Mouse (Mus musculus) gonadal fat pad, adult 2 months (tissue): ENCODE data around the gene Drap1. TPM values are rescaled to one million over a fixed set of nuclear protein-coding genes. Genes with fewer than 3 reads are reported as not detected.

ENCODE experiments used
- DNase-seq: peaks from one replicate; pipeline ENCODE4 v3.0.0-alpha.2; 2012; ENCODE audit warnings: low read depth
- polyA plus RNA-seq: library from polyadenylated mRNA; depleted of rRNA; stranded (reverse); fragments of >200 nt; gene quantifications from 2 replicates; pipeline ENCODE4 v1.2.3, GENCODE M21; 2012; rRNA removed

Gene Drap1
- polyA plus RNA-seq: 136 and 167 TPM in 2 replicates

DNA sequence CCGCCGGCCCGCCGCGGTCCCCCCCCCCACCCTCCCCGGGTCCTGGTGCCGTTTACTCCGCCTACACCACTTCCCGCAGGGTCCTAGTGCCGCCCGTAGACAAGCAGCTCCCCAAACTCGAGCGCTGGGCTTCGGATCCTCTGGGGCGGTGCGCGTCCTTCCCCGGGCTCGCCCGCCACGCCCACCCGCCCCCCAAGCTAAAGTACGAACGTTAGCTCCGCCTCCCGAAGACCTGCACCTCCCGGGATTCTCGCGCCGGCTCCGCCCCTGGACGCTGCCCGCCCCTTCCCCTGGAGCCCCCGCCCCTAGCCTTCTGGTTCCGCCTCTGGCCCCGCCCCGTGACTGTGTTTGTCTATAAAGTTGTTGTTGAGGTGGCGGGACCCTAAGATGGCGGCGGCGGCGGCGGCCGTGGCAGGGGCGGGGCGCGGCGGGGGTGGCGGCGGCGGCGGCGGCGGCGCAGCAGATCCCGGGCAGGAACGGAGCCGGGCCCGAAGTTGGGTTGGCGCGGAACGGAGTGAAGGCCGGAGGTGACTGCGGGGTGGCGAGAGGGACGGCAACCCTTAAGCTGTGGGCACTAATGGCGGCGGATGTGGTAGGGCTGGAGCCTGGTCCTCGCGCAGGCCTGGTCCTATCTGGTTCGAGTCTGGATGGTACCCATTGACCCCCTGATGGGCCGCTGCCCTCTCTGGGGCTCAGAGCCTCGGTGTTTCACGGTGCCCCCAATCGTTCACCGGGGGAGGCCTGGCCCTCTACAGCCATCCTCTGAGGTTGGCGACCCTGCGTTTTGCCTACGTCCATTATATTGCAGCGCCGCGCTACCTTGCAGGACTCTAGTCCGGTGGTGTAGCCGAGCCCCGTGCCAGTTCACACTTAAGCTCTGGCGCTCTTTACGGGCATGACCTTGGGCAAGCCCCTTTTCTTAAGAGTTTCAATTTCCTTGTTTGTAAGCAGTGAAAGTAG is at the start of gene Drap1, which contains the start of gene AI837181:
Drap1 (minus strand) TSS at position 198 of the 960 bp plus-strand sequence.
AI837181 (plus strand) TSS at position 363 of the 960 bp plus-strand sequence.
- no peak for DNase-seq

DNA sequence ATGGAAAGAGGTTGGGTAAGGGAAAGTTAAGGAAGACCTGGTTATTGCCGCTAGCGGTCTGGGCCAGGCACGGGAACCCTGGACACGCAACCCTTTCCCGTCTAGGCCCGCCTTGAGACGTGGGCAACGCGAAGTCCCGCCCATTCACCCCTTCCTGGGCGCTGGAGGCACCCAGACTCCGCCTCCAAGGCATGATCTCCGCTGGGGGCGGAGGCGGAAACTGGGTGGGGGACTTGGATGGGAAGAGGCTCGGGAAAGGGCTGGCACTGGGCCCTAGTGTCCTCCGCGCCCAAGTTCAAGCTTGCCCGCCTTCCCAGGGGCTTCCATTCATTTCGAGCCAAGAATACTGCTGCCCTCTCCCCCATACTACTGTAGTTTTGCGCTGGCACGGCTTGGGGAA is 48.9 kb upstream of the Drap1 start, which contains the start of gene Efemp2:
Efemp2 (plus strand) TSS at position 235 of the 400 bp plus-strand sequence.
- DNase-seq: no peak

DNA sequence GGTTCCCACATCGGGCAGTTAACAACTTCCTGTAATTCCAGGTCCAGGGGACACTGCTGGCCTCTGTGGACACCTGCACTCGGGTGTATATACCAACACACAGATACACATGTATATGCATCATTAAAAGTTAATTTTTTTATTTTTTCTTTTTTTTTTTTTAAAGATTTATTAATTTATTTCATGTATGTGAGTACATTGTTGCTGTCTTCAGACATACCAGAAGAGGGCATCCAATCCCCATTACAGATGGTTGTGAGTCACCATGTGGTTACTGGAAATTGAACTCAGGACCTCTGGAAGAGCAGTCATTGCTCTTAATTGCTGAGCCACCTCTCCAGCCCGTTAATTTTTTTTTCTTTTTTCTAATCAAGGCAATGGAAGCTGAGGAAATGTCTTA is 48.1 kb upstream of the Drap1 start:
- DNase-seq: no peak

DNA sequence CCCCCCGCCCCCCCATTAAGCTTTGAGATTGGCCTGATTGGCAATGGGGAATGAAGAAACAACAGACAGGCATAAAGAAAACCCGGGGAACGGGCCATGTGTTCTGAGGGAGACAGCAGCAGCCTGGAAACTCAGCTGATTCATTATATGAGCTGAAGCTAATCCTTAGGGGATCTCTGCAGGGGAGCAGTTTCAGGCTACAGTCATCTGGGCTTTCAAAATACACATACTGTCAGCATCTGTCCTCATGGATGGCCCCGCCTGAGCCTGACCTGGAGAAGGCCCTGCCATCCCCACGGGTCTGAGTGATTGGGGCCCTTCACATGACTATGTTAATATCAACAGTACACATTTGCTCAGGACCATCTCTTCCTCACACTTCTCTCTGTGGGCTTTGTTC is 47.1 kb upstream of the Drap1 start:
- no peak for DNase-seq

DNA sequence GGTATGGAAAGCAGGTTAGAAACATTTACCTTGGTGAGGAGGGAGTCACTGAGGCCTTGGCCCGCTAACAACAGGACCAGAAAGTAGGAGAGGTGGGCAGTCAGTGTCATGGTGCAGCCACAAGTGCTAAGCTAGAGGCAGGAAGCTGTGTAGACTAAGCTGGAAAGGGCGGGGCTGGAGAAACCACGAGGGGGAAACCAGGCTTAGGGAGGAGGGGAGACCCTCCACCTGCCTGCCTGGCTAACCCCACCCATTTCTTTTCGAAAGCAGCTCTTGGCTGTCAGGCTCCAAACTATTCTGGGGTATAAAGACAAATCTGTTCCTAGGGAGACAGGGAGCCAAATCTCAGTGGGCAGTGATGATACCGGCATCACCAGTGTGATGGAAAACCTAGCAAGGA is 43.6 kb upstream of the Drap1 start, which contains the start of gene Ctsw:
Ctsw (minus strand) TSS at position 134 of the 400 bp plus-strand sequence.
- DNase-seq: no peak

DNA sequence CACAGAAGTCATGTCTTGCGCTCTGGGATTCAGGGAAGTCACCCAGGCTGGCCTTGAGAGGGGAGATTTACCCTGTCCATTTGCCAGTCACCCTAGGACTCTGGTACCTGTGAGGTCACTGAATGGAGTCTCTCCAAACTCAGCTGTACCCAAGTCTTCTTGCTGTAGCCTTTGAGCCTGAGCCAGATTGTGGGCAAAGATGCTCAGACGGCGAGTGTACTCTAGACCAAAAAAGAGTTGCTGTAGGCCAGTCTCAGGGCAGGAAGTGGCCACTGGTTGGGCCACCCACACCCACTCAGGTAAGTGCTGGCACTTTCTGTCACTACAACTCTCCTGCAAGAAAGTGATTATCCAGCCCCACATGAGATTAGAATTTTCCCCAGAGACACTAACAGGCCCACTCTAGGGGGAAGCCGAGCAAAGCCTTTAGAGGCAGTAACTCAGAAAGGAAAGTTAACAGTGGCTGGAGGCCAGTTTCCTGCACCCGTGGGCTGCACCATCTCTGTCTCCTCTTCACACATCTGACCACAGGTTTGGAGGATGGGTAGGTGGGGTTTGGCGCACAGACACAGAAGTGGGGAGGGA is 42.2 kb upstream of the Drap1 start:
- DNase-seq: no peak

DNA sequence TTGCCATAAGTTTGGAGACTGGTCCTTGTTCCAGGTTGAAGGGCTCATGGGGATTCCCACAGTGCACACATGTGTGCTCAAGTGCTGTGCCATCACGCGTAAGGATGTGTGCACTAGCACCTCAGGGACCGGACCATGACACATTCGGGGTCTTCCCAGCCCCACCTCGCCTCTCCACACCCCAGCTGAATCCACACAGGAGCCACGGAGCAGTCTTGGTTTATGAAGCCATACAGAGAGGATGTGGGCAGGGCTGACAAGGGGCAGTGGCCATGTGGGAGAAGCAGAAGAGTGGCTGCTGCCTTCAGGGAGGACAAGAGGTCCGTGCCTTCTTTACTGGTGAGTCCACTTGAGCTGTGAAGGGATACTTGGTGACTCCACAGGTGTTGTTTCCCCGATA is 40.3 kb upstream of the Drap1 start:
- DNase-seq: no peak

DNA sequence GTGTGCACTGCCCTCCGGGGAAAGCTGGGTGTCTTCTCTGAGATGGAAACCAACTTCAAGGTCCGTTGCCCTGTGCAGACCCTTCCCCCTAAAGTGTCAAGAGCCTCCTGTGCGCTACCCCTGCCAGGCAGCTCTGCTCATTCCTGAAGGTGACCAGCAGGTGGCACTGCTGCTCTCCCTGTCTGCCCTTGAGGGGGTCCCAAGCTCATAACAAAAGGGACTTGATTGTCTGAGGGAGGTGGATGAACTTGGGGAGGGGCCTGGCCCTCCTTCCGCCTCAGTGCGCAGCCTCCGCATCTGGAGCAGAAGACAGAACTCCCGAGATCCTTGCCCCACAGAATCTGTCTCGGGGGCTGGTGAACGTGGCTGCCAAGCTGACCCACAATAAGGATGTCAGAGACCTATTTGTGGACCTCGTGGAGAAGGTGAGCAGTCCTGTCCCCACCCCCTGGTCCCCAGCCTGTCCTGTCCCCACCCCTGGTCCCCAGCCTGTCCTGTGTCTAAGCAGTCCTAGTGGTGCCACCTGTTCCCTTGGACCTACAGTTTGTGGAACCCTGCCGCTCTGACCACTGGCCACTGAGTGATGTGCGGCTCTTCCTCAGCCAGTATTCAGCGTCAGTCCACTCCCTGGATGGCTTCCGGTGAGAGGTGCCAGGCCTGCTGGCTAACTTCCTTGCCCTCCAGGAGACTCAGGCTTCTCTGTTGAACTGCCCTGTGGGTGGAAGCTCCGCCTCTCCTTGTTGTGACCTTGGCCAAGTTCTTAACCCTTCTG is 39.2 kb upstream of the Drap1 start:
- DNase-seq: no peak

DNA sequence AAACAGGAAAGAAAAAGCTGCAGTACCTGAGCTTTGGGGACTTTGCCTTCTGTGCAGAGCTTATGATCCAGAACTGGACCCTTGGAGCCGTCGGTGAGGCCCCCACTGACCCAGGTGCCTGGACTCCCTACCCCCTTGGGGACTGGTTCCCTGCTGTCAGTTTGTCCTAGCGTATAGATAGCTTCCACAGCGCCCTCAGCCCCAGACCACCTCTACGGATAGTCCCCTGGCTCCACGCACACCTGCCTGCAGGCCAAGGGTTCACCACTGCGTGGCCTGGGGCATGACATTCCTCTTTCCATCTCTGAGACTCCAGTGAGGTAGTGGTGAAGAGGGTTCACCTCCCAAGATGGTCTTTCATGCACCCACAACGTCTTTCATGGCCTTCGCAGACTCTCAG is 38.4 kb upstream of the Drap1 start:
- no peak for DNase-seq

DNA sequence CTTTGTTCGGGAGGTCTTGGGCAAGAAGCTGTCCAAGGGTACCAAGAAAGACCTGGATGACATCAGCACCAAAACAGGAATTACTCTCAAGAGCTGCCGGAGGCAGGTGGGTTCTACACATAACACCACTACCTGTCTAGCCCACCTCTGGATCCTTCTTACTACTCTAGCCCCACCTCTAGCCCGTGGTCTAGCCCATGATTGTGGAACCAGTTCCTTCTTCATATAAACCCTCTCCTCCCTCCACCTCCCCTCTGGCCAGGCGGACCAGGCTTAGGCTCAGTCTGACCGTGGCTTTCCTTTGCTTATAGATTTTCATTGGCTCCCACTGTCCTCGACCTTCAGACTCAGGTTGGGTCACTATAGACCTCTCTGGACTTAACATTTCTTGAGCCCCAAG is 36.6 kb upstream of the Drap1 start:
- no peak for DNase-seq

DNA sequence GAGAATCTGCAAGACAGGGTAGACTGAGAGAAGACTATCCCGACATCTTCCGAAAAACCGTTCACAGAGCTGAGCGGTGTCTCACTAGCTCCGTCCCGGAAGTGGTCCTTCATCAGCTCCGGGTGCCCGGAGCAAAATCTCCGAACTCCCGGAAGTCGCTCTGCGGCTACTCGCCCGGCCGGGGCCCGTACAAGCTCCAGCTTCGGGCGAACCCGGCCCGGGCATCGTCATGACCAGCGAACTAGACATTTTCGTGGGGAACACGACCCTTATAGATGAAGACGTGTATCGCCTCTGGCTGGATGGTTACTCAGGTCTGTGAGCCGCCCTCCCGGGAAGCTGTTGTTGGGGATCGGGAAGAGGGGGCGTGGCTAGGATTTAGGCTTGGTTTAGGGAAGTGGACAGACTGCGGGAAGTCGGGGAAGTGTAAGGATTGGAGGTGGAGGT is 35.7 kb upstream of the Drap1 start, which contains the start of gene Fibp:
Fibp (plus strand) TSS at position 151 of the 447 bp plus-strand sequence.
- DNase-seq: no peak

DNA sequence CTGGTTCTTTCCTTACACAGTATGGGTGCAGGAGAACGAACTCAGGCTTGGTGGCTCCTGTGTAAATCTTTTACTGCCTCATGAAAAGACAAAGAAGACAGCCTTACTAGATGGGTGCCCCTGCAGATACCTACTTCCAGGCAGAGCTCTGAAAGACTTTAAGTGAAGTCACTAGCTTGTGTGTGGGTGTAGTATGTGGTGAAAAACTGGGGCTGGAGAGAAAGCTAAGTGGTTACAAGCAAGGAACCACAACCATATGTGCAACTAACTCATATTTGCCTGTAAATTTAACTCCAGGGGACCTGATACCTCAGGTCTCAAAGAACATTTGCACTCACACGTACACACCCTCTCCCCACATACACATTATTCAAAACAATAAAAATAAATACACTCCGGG is 35.1 kb upstream of the Drap1 start:
- no peak for DNase-seq

DNA sequence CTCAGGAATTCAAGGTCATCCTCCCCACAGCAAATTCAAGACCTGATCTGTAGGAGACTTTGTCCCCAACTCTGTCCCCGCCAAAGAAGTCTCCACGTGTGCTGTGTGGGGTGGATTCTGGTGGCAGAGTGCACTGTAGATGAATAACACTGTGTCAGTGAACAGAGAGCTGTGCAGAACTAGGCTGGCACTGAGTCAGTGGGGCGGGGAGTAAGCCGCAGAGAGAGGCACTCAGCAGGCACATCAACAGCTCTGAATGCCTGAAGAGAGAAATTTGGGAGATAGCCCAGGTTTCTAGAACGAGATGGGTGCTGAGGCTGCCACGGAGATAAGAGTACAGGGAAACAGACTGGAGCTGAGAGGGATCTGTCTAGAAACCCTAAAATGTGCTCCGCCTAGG is 34.2 kb upstream of the Drap1 start:
- DNase-seq: no peak

DNA sequence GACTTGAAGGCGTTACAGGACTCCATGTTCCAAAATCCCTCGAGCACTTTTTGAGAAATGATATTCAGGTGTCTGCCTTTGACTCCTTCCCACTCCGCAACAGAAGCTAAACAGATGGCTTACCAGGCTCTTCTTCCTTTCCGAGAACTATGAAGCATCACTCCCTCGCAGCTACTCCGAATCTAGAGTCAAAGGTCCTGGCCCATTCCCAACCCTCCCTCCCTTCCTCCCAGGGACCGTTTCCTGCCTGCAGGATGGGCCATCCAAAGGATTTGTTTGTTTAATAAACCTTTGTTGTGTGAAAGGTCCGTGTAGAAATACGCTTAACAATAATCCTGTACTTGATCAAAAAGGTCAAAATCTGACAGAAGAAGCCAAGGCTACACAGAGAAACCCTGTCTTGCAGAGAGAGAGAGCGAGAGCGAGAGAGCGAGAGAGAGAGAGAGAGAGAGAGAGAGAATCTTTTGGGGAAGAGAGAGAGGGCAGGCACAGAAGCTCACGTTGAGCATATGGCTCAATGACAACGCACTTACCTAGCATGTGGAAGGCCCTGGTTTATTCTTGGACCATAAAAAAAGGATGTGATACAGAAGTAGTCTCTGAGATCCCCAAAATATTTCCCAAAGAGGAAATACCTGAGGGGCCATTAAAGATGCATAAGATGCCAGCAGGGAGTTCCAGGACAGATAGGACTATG is 33.1 kb upstream of the Drap1 start, which contains the start of gene Ccdc85b:
Ccdc85b (minus strand) TSS at position 149 of the 697 bp plus-strand sequence.
- no peak for DNase-seq

DNA sequence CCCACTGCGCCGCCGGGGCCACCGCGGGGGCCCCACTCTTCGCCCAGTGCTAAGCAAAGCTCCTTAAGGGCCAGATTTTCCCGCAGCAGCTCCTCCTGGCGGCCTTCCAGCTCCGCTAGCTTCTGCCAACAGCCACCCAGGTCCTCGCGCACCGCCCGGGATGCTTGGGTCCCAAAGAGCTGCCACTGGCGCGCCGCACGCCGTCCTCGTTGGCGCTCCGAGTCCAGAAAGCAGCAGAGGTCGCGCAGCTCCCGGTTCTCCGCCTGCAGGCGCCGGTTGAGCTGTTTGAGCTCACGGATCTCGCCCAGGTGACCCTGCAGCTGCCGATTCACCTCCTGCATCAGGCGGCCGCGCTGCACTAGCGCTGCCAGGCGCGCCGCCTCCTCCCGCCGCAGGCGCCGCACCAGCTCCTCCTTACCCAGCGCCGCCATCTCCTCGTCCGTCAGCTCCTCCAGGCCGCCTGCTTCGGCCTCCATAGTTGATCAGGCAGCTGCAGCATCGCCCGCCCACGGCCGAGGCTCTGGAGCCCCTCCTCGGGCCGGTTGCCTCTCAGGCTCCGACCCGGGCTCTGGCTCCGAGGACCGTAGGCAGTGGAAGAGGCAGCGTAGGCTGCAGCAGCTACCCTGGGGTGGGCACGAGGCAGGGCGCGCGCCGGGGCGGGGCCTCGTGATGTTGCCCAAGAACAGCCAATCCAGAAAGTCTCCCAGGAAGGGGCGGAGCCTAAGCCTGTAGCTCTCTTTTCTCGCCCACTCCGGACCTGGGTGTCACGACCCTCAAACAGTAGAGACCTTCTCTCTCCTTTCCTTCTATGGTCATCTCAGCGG is 32.4 kb upstream of the Drap1 start:
- DNase-seq: no peak

DNA sequence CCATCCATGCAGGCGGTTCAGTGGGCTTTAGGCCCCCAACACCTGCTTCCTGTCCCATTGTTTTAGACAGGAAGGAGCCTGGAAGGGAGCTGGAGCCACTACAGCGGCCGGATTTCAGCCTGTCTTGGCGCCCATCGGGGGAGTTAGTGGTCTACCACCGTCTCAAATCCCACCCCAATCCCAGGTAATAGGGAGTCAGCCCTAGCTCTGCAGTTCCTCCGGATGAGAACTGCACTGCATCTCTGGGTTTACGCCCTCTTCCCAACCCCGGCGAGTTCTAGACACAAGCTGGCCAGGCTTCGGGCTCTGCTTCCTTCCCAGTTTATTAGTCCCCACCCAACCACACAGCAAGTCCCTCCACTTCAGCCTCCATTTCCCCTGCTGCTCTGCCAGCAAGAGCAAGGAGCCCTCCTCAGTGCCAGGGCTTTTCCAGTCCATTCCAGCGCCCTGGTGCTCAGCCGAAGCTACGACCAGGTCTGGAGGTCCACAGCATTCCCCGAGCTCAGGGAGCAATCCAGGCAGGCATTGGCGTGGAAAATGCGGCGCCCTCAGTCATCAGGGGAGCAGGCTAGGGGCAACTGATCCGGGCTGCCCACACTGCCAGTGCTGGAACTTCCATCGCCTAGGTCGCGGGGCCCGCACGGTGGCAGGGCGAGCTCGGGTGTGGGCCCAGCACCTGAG is 31.6 kb upstream of the Drap1 start:
- no peak for DNase-seq

DNA sequence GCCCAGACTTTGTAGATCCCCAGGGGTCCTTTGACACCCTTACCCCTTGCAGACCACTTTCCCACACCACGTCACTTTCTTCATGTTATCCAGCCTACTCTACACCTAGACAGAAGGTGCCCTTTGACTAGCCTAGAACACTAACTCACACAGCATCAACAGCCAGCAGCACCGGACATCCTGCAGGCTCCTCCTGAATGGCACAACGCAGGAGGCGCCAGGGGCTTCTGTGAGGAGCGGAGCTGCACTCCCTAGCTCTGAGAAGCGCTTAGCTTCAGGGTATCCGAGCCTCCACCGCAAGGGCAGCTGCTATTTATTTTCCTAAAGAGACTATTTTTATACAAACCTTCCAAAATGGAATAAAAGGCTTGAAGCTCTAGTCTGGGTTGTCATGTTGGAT is 30.8 kb upstream of the Drap1 start:
- DNase-seq: no peak

DNA sequence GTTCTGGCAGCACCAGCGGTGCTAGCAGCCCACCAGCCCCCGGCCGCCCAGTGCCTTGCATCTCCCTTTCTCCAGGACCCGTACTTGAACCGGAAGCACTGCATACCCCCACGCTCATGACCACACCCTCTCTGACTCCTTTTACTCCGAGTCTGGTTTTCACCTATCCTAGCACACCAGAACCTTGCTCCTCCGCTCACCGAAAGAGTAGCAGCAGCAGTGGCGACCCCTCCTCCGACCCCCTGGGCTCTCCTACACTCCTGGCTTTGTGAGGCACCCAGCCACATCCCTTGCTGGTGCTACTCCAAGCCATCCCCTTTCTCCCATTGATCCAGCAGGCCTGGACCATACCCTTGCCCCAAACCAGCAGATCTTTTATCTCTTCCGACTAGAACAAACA is 30.3 kb upstream of the Drap1 start:
- DNase-seq: no peak

DNA sequence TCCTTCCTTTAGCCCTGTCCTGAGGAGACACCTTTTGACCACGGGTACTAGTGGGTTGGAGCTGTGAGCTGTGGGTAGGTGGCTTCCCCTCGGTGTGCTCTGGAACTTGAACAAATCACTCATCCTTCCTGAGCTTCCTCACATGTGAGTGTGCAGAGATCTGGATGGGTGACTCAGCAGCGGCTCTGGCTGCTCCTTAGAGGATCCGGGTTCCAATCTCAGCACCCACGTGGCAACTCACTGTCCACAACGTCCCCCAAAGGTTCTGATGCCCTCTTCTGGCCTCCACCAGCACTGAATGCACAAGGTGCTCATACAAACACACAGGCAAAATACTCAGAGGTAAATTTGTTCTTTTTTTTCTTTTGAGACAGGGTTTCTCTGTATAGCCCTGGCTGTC is 27.0 kb upstream of the Drap1 start:
- DNase-seq: no peak

DNA sequence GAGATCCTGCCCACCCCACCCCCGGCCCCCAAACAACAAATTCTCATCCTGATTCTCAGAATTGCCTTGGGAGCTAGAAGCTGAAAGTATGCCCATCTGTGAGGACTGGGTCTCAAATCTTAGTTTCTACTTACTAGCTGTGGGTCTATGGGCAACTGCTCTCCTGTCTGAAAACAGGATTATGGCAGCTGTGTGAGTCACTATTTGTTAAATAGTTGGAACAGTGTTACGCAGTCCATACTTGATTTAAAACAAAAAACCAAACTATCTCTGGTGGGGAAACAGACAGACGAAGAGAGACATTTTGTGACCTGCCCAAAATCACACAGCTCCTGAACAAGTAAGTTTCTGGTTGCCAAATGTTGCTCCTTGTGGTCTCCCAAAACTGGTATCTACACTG is 24.9 kb upstream of the Drap1 start:
- DNase-seq: no peak
